Mouse (Mus musculus) MN1 (cell line): ENCODE measurements around the gene Unc45b.
"Not testable (repeated sequence)": the region's sequence is repeated elsewhere in the genome, so short reads cannot be mapped to it uniquely, and the experiment has no call there.

Source experiments
- DNase-seq: peaks from one replicate; pipeline ENCODE4 v3.0.0-alpha.2; 2016; ENCODE audit warnings: low spot score

Gene Unc45b

GRCm38 (mm10) chr11:82947457-82947856 is 37.1 kb downstream of the Unc45b start:
- no peak for DNase-seq

GRCm38 (mm10) chr11:82949036-82949435 is 38.7 kb downstream of the Unc45b start:
- DNase-seq = no peak

GRCm38 (mm10) chr11:82950736-82951481 is 40.6 kb downstream of the Unc45b start, which contains the start of gene Slfn5:
Gene Slfn5, plus strand, starts transcription at chr11:82951349.
- DNase-seq = no peak

GRCm38 (mm10) chr11:82951865-82952611 is 41.7 kb downstream of the Unc45b start:
- DNase-seq = no peak

GRCm38 (mm10) chr11:82952612-82953542 is 42.5 kb downstream of the Unc45b start:
- no peak for DNase-seq

- no peak for DNase-seq
Measured at GRCm38 (mm10) chr11:82954631-82955030, 44.3 kb downstream of the Unc45b start.

GRCm38 (mm10) chr11:82956925-82957324 is 46.6 kb downstream of the Unc45b start:
- no peak for DNase-seq

GRCm38 (mm10) chr11:82959613-82960012 is 49.3 kb downstream of the Unc45b start:
- DNase-seq = peak; percentile 11

GRCm38 (mm10) chr11:82961743-82962142 is 51.4 kb downstream of the Unc45b start:
- DNase-seq = no peak

- no peak for DNase-seq
Measured at GRCm38 (mm10) chr11:82962215-82962614, 51.9 kb downstream of the Unc45b start.

- no peak for DNase-seq
Measured at GRCm38 (mm10) chr11:82970712-82971589, 60.6 kb downstream of the Unc45b start.

- no peak for DNase-seq
Measured at GRCm38 (mm10) chr11:82971590-82971974, 61.2 kb downstream of the Unc45b start.

- no peak for DNase-seq
Measured at GRCm38 (mm10) chr11:82973916-82974315, 63.6 kb downstream of the Unc45b start.

- DNase-seq = not testable (repeated sequence)
Measured at GRCm38 (mm10) chr11:82982409-82982808, 72.1 kb downstream of the Unc45b start.

- no peak for DNase-seq
Measured at GRCm38 (mm10) chr11:82983193-82983592, 72.8 kb downstream of the Unc45b start.

- no peak for DNase-seq
Measured at GRCm38 (mm10) chr11:82987621-82988020, 77.3 kb downstream of the Unc45b start.

- DNase-seq = no peak
Measured at GRCm38 (mm10) chr11:82989357-82989756, 79.0 kb downstream of the Unc45b start.

- DNase-seq = not testable (repeated sequence)
Measured at GRCm38 (mm10) chr11:82990612-82991385, 80.4 kb downstream of the Unc45b start.

- peak; percentile 30 for DNase-seq
Measured at GRCm38 (mm10) chr11:82991469-82992166, 81.3 kb downstream of the Unc45b start, which contains the start of gene Slfn9. Gene Slfn9, minus strand, starts transcription at chr11:82991830.
